Mouse (Mus musculus) liver, postnatal 0 days (tissue): ENCODE measurements at regions not wholly inside any gene's neighbourhood (a gene's known extent, or its start where the extent isn't known, plus 50 kb on each side); places are given as distances from the start of the nearest gene placed in this dataset.

Experiments
- CTCF ChIP-seq: sonication (generic); IDR thresholded peaks from 2 replicates; pipeline ENCODE4 v1.5.1; 2016; ENCODE audit warnings: antibody characterized with exemption, low read depth
- EP300 ChIP-seq: IDR thresholded peaks from 2 replicates; pipeline ENCODE4 v1.6.1; 2016; ENCODE audit warnings: antibody characterized with exemption, low read depth, mild to moderate bottlenecking

DNA sequence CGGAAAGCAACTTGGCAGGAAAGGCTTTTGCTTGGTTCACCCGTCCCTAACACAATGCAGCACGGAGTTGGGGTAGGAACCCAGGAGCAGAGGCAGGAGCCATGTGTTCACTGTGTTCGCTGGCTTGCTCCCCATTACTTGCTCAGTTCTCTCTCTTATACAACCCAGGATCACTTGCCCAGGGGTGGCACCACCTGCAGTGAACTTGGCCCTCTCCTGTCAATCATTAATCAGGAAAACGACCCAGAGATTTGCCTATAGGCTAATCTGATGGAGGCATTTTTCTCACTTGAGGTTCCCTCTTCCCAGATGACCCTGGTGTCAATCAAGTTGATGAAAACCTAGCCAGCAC lies 202.5 kb downstream of the Pten start:
- TF ChIP-seq CTCF (no peak), EP300 (no peak)
